In the genomic region with DNA sequence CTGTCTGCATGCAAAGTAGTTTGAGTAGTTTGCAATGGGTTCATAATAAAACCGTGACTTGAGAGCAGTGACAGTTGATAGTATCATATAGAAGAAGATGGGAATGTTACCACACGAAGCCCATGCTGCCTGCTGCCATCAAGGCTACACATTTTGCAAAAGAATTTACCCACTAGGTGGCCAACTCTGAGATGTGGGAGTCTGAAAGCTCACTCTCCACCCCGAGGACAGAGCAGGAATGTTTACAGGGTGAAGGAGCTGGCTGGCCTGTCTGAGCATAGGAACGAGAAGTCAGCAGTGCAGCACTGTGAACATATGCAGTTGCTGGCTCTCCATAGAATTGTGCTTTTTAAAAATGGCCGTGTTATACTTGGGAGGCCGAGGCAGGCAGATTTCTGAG, we compare ENCODE assay signal across 1 mouse cellular context.
TF ChIP-seq lines count a peak whose summit lies in the region.

No protein-coding gene starts in this region.

TF ChIP-seq in CH12.LX, 34 proteins besides CTCF, POLR2A, EP300 and RAD21 (continued from another document):
- TF ChIP-seq JUND (conservative IDR thresholded peaks at IDR 0.05; ENCODE audit: low read depth, low read length) (no peak), MAZ (IDR thresholded peaks at IDR 0.05; ENCODE audit: low read depth, low read length) (no peak), MEF2A (IDR thresholded peaks at IDR 0.05; ENCODE audit: borderline replicate concordance, low read depth, low read length) (no peak), MYC (IDR thresholded peaks at IDR 0.05; ENCODE audit: low read depth, low read length) (no peak), CHD2 (IDR thresholded peaks at IDR 0.05; ENCODE audit: low read length) (no peak), SMC3 (IDR thresholded peaks at IDR 0.05; ENCODE audit: low read depth, low read length) (peak; percentile 13; the same call in 1 of the 2 replicates), ETS1 (conservative IDR thresholded peaks at IDR 0.05; ENCODE audit: low read depth, low read length) (no peak), RCOR1 (conservative IDR thresholded peaks at IDR 0.05; ENCODE audit: low read depth, low read length) (no peak)
